Mouse (Mus musculus) neutrophil, adult 5-6 weeks (primary cell): ENCODE data around the gene Lamp1. TPM values are rescaled to one million over a fixed set of nuclear protein-coding genes. Genes with fewer than 3 reads are reported as not detected.

Experiments used
- ATAC-seq: fragments of 151-379, 151-347 bp; 2 replicates; pipeline ENCODE4 v1.8.0; 2017; ENCODE audit warnings: mild to moderate bottlenecking, moderate TSS enrichment; ENCODE audit not compliant: insufficient number of reproducible peaks, poor library complexity, low FRiP score, severe bottlenecking; ENCODE audit errors: extremely low read depth
- total RNA-seq: library from RNA; stranded (forward); fragments of 200-1000 nt; gene quantifications from 2 replicates; pipeline ENCODE4 v1.2.3, GENCODE M21; 2017

The Lamp1 gene
- total RNA-seq, 1 experiment from 2014 or later, result 161 TPM

DNA sequence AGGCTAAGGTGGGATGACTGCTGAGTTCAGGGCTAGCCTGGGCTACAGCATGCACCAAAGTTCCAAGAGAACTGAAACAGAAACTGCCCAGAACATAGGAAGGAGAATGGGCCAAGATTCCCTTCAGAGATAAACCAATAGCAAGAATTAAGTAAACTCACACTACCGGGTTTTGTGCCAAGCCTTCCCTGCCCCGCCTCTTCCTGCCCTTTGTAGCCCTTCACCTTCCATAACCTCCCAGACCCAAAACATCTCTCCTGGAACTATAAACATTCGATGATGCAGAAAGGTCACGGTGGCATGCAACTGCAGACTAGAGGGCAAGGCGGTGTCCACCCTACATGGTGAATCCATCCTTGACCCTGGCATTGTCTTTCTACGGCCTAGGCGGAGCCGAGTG is 31.3 kb downstream of the Lamp1 start:
- no peak for ATAC-seq

- no peak for ATAC-seq
Observed at GRCm38 (mm10) chr8:13194818-13195217, 35.9 kb downstream of the Lamp1 start.

- no peak for ATAC-seq
Observed at GRCm38 (mm10) chr8:13197493-13197892, 38.5 kb downstream of the Lamp1 start.

GRCm38 (mm10) chr8:13199385-13200061 is 40.6 kb downstream of the Lamp1 start:
- ATAC-seq, result no peak

DNA sequence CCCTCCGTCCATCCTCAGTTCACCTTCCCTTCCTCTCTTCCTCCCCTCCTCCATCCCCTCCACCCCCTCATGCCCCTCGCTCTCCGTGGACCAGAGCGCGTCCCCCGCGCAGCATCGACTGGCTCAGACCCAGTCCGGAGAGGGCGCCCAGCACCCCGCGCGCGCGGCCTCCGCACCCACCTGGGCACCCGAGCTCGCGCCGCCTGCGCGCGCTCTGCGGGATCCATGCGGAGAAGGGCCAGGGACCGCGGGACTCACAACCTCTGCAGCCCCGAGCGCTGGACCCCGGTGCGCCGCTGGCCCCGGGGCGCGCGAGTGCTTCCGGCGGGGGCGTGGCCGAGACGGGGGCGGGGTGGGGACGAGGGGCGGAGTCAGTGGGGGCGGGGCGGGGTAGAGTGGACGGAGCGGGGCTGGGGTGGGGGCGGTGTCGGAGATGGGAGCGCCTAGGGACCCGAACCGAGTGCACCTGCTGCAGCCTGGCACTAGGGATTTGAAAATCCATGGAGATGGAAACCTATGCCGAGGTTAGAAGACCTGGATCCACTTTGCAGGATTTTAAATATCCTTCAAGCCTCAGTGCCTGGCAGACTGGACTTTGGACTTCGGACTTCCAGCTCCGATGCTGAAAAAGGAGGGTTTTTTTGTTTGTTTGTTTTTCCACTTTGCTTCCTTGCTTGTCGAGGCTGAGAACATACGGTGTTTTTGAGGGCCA is 41.5 kb downstream of the Lamp1 start, which contains the start of gene Grtp1:
Gene Grtp1 (minus strand): TSS at position 320 of the 712 bp plus-strand sequence.
- ATAC-seq, result no peak

DNA sequence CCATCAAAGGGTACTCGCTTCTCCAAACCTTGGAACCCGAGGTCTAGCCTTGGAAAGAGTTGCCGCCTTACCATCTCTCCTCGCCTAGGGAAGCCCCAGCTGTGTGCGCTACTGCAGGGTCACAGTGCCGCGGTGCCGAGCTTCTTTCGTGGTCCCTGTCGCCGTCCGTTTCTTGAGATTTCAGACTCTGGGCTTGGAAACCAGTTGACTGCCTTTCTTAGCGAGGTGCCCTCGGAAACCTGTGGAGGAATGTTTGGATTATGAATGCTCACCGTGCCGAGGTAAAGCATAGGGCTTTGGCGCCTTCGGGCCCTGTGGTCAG is 42.0 kb downstream of the Lamp1 start:
- no peak for ATAC-seq

GRCm38 (mm10) chr8:13202041-13202440 is 43.1 kb downstream of the Lamp1 start:
- no peak for ATAC-seq

DNA sequence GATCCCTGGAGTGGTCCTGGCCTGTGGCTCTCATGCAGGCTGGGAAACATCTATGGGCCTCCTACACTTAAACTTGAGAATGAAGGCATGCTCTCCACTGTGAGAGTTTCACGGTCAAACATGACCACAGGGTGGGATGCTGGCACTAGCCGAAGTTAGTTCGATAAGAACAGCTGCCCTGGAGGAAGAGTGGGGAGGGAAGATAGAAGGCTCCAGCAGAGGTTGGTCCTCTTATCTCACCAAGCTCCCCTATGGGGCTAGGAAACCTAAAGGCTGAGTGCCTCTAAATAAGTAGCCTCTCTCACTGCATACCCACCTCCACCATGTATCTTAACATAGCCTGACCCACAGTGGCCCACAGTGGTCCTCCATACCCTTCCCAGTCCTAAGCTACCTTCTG is 43.8 kb downstream of the Lamp1 start:
- no peak for ATAC-seq

- no peak for ATAC-seq
Observed at GRCm38 (mm10) chr8:13203472-13203871, 44.5 kb downstream of the Lamp1 start.

- no peak for ATAC-seq
Observed at GRCm38 (mm10) chr8:13204371-13205140, 45.6 kb downstream of the Lamp1 start.

GRCm38 (mm10) chr8:13205311-13205710 is 46.4 kb downstream of the Lamp1 start:
- ATAC-seq, result no peak

- ATAC-seq, result no peak
Observed at GRCm38 (mm10) chr8:13206290-13206689, 47.3 kb downstream of the Lamp1 start.

GRCm38 (mm10) chr8:13208627-13209355 is 49.8 kb downstream of the Lamp1 start:
- ATAC-seq, result no peak

- ATAC-seq, result no peak
Observed at GRCm38 (mm10) chr8:13209770-13210169, 50.8 kb downstream of the Lamp1 start.

- ATAC-seq, result peak; percentile 72
Observed at GRCm38 (mm10) chr8:13213479-13214268, 54.7 kb downstream of the Lamp1 start.

DNA sequence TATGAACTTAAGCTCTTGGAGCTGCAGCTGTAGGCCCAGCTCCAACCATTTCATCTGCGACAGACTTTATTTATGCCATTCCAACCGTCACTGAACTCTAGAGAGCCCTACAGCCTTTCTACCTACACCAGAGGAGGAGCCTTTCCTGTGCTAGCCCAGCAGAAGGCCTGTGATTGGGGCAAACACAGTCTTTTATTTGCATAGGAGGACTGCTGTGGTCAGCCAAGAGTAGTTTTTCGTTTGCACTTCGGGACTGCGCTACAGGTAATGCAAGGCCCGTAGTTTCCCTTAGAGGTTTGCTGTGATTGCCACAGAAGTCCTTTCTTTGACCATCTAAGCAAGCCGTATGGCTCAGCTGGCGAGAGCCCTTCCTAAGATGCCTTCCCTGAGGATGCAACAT is 57.4 kb downstream of the Lamp1 start:
- no peak for ATAC-seq

DNA sequence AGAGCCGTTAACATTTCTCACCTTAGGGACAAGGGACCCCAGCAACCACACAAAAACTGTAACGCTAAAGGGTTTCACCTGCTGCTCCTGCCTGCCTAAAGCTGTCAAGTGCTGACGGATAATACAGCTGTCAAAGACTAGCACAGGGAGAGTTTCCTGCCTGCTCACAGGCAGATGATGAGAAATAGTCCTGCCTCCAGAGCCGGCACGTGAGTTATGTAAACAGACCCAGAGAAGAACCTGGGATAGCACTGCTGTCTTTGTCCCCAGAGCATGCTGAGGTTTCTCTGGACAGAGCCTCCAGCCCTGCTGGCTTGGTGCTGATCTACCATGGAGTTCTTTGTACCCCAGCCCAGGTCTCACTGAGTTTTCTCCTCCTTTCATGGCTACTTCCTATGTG is 58.1 kb downstream of the Lamp1 start:
- ATAC-seq, result no peak

GRCm38 (mm10) chr8:13217986-13218385 is 59.0 kb downstream of the Lamp1 start:
- ATAC-seq, result no peak

DNA sequence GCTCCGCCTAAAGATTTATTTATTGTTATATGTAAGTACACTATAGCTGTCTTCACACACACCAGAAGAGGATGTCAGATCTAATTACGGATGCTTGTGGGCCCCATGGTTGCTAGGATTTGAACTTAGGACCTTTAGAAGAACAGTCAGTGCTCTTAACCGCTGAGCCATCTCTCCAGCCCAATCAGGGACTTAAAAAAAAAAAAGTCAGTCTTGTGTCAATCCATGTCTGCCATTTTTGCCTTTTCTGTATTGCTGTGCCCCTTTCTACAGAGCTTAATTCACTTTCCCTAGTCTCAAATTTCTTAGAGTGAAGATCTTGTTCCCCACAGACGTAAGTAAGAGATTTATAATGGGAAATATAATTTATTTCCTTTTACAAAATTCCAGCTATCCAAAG is 59.5 kb downstream of the Lamp1 start:
- ATAC-seq, result no peak
